Mouse (Mus musculus): Measurements from ENCODE around the gene Plekhh3. TPM values are rescaled to one million over a fixed set of nuclear protein-coding genes. Genes with fewer than 3 reads are reported as not detected.
"Not testable (repeated sequence)": the region's sequence is repeated elsewhere in the genome, so short reads cannot be mapped to it uniquely, and the experiment has no call there.

Gene Plekhh3
- total RNA-seq, 4 experiments from 2014 or later, result 25.6 to 38.5 (median 33.9) TPM

- DNase-seq (ENCODE audit: low spot score in 2 of 2), result peak in 1 of 2 experiments; percentile 63
These were observed 726 bp upstream of the Plekhh3 start for GRCm38 (mm10) chr11:101171721-101172433.

DNA sequence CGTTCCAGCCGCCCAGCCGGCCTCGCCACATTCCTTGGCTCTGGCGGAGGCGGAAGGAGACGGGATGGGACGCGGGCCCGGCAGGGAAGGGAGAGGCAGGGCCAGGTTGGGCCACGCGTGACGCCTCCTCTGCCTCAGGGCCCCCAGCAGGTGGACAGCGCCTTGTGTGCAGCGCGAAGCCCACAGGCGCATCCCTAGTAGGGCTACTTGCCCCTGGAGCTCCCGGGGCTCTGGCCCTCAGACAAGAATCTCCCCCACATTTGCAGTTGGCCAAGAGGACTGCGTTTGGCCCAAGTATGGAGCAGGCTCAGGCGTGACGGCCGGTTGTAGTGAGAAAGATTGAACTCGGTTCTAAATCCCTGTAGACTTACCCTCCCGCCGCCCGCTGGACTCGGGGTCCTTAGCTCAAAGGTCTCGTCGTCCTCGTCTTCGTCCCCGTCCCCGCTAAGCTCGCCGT is 769 bp downstream of the Plekhh3 start, which contains the start of gene Cntnap1:
TSS of gene Cntnap1 (plus strand) at position 170 of the 457 bp plus-strand sequence.
- DNase-seq (ENCODE audit: low spot score in 2 of 2), result peak; percentile 75 to 83

DNA sequence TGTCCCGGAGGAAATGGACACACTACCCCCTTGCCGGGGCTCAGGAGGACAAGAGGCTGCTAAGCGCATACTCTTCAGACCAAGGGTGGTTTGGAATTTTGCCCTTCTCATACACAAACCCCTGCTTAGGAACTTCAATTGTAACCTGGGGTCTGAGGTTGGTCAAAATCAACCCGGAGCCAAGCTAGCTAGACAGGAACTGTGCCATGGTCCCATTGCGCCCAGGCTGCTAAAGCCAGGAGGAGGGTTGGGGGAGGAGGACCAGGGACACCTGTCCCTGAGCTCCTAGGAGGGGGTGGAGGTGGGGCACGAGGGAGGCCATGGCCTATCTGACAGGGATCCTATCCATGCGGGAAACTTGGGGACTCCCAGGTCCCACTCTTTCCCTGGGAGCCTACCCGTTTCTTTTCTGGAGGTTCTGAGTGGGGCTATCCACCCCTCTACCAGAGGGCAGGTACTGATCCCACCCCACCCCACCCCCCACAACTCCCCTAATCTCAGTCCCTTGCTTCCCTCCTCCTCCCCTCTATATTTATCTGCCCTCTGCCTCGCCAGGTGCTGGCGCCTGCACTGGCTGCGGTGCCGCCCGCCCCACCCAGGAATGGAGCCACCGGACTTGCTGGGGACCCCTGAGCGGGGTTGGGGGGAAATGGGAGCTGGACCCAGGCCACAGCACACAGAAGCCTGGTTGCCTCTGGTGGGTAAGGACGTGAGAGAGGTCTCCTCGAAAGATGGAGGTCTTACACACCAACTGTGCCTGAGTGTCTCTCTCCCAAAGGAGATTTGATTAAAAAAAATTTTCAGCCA is 1.6 kb downstream of the Plekhh3 start:
- DNase-seq (ENCODE audit: low spot score in 2 of 2), result peak in 1 of 2 experiments; percentile 55

DNA sequence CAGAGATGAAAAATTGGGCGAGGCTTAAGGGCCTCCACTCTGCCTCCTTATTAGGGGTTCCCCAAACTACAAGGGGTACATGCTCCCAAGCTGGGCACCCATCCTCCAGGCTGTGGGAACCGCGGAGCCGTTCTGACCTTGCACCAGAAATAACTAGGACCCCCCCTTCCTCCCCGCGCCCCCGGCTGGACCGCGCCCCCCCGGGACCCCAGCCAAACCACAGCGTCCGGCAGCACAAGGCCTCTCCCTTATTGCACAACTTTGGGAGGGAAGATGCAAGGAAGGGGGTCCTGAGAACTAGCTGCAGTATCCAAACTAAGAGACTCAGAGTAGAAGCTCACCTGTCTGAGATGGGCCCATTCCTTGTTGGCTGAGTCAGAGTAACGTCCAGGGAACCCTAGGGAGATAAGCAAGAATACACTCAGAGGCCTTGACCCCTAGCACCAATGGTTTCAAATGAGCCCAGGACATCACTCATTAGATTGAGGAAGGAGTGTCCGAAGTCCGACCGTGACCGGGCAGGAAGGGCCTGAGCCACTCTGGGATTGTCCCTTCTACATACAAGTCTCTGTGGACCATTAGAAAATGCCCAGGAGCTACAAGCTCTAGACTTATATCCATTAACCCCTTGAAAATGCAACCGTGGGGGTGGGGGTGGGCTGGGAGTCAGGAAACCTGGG is 2.7 kb downstream of the Plekhh3 start:
- DNase-seq (ENCODE audit: low spot score in 2 of 2), result no peak

DNA sequence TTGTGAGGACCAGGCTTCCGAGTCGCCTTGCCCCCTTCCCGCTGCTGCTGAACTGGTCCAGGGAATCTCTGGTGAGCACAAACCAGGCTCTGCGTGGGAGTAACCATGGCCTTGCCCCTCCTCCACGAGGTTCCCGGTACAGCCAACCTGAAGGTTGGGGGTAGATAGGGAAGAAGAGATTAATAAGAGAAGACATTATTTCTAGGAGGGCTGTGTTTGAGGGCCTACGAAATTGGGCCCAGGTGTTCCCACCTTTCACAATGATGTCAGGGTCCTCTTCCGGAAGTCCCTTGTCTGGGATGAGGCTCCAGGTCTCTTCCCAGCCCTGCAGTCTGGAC is 3.2 kb downstream of the Plekhh3 start:
- no peak for DNase-seq (ENCODE audit: low spot score in 2 of 2)

- DNase-seq (ENCODE audit: low spot score in 2 of 2), result no peak
These were observed 3.8 kb downstream of the Plekhh3 start for GRCm38 (mm10) chr11:101167211-101167962.

GRCm38 (mm10) chr11:101166357-101166756 is 4.8 kb downstream of the Plekhh3 start:
- no peak for DNase-seq (ENCODE audit: low spot score in 2 of 2)

DNA sequence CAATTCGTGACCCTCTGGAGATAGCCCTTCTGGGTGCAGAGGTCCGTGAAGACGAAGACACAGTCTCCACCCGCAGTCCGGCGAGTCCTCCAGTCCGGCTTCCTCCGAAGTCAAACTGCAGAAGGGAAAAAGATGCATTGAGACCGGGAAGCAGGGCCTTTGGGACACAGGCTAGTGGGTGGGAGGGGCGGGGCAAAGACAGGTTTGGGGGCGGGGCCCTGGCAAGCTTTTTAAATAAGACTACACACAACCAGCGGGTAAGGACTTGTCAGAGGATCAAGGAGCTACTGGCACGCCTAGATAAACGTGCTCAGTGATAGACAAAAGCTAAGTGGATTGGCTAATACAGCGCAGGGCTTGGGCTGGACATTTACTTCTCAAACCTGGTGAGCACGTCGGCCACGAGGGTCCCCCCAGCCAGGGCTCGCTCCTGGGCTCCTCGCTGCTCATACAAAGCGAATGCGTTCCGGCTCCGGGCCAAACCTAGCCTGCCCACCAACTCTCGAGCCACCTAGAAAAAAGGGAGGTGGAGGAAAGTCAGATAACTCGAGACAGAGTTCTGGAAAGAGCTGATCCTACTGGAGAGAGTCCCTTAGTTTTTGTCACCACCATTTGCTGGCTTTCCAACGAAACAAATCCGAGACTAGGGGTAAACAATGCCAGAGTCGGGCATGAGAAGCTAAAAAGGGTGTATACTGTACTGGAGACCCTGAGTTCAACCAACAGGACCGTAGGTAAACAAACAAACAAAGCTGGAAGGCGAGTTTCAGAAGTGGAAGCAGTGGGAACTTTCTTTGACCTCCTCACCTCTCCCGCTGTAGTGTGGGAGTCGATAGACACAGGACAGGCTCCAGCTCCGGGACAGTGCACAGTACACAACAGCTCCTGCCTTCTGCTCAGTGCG is 6.2 kb downstream of the Plekhh3 start:
- no peak for DNase-seq (ENCODE audit: low spot score in 2 of 2)

DNA sequence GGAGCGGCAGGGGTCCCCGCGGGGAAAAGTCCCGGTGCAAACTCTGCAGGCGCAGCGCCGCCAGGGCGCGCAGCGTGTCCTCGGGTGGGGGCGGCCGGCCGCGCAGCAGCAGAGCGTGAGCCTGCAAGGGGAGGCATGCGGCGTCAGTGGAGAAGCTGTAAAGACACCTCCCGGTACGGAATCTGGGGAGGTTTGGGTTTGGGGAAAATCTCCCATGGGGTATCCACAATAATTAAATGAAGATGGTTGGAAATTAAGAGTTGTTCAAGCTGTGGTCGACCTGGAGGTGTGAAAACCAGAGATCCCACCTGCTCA is 6.8 kb downstream of the Plekhh3 start:
- no peak for DNase-seq (ENCODE audit: low spot score in 2 of 2)

DNA sequence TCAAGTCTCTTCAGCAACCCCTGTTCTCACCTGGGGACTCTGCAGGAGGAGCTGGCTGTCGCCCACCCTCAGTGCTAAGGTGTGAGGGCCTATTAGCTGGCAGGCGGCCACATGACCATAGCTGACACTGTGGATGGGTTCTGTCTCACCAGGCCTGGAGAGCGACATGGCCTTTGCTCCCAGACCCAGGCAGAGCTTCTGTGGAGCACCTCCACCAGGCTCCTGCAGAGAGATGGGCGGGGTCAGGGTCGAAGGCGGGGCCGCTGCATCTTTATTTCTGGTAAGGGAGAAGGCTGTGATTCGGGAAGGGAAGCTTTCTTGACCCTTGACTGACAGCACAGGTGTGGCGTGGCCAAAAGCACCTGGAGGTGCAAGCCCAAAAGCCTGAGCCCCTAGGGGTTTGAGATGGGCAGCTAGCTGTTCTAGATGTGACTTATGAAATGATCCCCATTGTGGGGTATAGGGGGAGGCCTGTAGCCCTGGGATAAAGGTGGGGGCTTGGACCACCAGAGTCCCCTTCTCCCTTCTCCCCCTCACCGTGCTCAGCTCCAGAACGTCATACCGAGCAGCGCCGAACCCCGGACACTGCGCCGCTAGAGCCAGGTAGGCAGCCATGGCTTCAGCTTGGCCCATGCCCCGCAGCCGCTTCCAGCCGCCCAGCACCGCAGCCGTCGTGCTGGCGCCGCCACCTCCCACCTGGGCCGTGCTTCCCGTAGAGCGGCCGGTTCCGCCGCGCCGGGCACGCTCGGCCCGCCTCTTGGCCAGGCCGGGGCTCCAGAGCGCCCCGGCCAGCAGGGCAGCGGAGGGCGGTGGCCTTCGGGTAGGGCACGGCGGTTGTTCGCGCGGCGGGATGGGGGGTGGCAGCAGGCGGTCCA is 7.4 kb downstream of the Plekhh3 start:
- DNase-seq (ENCODE audit: low spot score in 2 of 2), result no peak

- DNase-seq (ENCODE audit: low spot score in 2 of 2), result peak; percentile 78 to 90
These were observed 8.4 kb downstream of the Plekhh3 start for GRCm38 (mm10) chr11:101162772-101163171.

- no peak for DNase-seq (ENCODE audit: low spot score in 2 of 2)
These were observed 8.8 kb downstream of the Plekhh3 start for GRCm38 (mm10) chr11:101162301-101162700.

GRCm38 (mm10) chr11:101161551-101161950 is 9.6 kb downstream of the Plekhh3 start:
- no peak for DNase-seq (ENCODE audit: low spot score in 2 of 2)

DNA sequence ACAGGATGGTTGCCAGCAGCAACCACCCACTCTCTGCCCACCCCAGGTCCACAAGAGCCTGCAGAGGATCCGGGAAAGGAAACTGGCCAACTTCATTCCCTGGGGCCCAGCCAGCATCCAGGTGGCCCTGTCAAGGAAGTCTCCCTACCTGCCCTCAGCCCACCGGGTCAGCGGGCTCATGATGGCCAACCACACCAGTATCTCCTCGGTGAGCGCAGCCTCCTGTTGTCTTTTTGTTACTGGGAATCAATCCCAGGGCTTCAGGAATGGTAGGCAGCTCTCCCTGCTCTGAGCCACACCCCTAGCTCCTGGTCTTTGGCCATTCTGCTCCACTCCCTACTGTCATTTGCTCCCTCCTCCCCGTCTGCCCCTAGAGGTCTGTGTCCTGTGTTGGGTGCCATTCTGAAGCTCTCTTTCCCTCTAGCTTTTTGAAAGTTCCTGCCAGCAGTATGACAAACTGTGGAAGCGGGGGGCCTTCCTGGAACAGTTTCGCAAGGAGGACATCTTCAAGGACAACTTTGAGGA is 10.1 kb downstream of the Plekhh3 start:
- not testable (repeated sequence) for DNase-seq (ENCODE audit: low spot score in 2 of 2)

- not testable (repeated sequence) for DNase-seq (ENCODE audit: low spot score in 2 of 2)
These were observed 11.0 kb downstream of the Plekhh3 start for GRCm38 (mm10) chr11:101160151-101160550.

DNA sequence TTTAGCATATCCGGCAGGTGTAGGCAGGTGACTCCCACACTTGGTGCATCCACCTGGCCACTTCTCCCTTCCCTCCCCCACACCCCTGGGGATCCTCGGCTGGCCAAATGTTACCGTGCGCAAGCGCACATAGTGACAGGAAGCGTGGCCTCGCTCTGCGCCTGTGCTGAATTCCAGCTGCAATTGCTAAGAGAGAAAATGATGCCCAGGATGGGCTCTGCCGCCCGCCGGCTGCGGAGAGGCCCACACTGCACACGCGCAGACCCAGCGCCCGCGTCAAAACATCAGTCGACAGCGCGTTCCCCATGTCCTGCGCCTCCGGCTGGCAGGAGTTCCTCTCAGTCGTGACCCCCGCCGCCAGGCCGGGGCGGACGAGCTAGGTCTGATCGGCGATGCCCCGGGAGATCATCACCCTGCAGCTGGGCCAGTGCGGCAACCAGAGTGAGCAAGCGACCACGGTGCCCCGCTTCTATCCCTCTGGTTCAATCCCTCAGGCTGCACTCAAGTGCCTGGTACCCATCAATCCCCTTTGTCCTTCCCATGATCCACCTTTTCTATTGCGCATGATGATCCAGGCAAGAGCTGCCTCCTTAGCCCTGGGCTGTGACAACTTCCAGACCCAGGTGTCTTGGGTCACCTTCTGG is 15.3 kb downstream of the Plekhh3 start, which contains the start of gene Tubg2:
TSS of gene Tubg2 (plus strand) at position 180 of the 644 bp plus-strand sequence.
- no peak for DNase-seq (ENCODE audit: low spot score in 2 of 2)

DNA sequence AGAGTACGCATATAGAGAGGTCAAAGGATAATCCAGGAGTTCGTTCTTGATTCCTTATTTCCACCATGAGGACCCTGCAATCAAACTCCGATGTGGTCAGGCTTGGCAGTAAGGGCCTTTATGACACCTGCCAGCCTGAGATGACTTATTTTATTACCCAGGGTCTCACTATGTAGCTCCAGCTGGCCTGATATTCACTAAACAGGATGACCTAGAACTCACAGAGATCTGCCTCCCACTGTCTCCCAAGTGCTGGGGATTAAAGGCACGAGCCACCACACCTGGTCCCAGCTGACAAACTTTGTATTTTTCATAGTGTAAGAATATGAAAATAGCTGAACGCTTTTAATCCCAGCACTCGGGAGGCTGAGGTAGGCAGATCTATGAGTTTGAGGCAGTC is 16.0 kb downstream of the Plekhh3 start:
- no peak for DNase-seq (ENCODE audit: low spot score in 2 of 2)

- no peak for DNase-seq (ENCODE audit: low spot score in 2 of 2)
These were observed 16.5 kb downstream of the Plekhh3 start for GRCm38 (mm10) chr11:101154648-101155047.

All from gastrocnemius, adult 8-10 months (tissue).